1 mouse cellular context compared by ENCODE assay signal in the genomic region with DNA sequence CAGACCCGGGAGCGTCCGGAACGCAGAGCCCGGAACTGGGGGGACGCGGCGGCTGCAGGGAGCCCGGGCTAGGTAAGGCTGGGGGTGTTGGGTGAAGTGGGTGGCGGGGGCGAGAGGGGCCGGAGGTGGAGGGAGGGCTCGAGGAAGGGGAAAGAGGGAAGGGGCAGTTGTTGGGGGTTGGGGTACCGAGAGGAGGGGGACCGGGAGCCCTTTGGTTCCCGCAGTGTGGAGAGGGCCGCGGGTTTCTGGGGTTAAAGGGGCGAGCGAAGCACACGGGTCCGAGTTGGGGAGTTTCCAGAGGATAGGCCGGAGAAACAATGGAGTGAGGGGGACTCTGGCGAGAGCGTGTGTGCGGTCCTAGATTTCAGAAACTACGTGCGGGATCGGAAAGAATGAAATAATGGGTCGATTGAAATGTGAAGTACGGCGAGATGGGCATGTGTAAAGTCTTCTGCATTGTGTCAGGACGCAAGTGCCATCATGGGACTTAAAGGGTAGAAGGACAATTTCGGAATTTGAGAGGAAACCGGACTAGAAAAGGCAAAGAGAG.
TF ChIP-seq lines count a peak whose summit lies in the region.

No protein-coding gene starts in this region.

TF ChIP-seq in MEL, 35 proteins besides CTCF, POLR2A, EP300 and RAD21:
- no peak for TF ChIP-seq TBP (IDR thresholded peaks at IDR 0.05; ENCODE audit: low read depth, low read length)
